Mouse (Mus musculus) myocyte (in vitro differentiated cells): ENCODE data around the gene Cacna1i.

Experiments
- MAX ChIP-seq: IDR thresholded peaks from one replicate; pipeline ENCODE4 v1.6.1; 2011; ENCODE audit warnings: low read depth, mild to moderate bottlenecking, control low read depth
- POLR2A ChIP-seq: IDR thresholded peaks from one replicate; pipeline ENCODE4 v1.6.1; 2011; ENCODE audit warnings: low read depth, mild to moderate bottlenecking, control low read depth, moderate library complexity; ENCODE audit not compliant: insufficient read length

DNA sequence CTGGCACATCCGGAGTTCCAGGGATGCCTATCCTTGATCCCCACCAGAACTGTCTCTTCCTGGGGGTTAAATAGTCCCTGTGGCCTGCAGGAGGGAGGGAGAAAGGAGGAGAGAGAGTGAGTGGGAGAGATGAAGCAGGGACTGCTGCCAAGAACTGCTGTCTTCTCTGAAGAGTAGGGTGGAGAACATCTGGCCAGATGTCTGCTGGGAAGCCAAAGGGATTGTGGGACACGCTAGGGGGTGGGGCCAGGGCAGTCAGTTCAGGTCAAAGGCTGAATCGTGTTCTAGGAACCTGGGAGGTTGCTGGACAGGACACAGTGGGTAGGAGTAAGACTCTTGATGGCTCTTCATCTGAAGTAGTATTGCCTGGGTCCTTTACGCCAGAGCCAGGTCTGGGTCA, 55.4 kb downstream of the Cacna1i start:
- TF ChIP-seq POLR2A = no peak
- no peak for TF ChIP-seq MAX
